Mouse (Mus musculus) liver, embryonic 11.5 days (tissue): ENCODE measurements at regions not wholly inside any gene's neighbourhood (a gene's known extent, or its start where the extent isn't known, plus 50 kb on each side); places are given as distances from the start of the nearest gene placed in this dataset.

Experiments
- ATAC-seq: fragments of 200-750 bp; cut with Nextera tagmentation; replicated peaks from 2 replicates; pipeline ENCODE4 v1.8.0; 2017; ENCODE audit warnings: moderate number of reproducible peaks, mild to moderate bottlenecking, moderate TSS enrichment, moderate library complexity; ENCODE audit not compliant: low FRiP score
- DNase-seq: peaks from one replicate; pipeline ENCODE4 v3.0.0-alpha.2; 2017; ENCODE audit warnings: low spot score
- H3K27ac ChIP-seq: fragments of 300-500 bp; sonication (generic); 2 replicates; pipeline ENCODE4 v1.5.1; 2014; ENCODE audit warnings: mild to moderate bottlenecking, low read depth, low read length, control low read depth
- H3K27me3 ChIP-seq: fragments of 300-500 bp; sonication (generic); replicated peaks from 2 replicates; pipeline ENCODE4 v1.6.1; 2014; ENCODE audit warnings: low read length, mixed read lengths; ENCODE audit not compliant: control insufficient read depth, insufficient read depth
- H3K36me3 ChIP-seq: fragments of 300-500 bp; sonication (generic); 2 replicates; pipeline ENCODE4 v1.6.1; 2014; ENCODE audit warnings: mild to moderate bottlenecking, low read length, moderate library complexity, mixed read lengths; ENCODE audit not compliant: control insufficient read depth, insufficient read depth
- H3K4me1 ChIP-seq: fragments of 300-500 bp; sonication (generic); replicated peaks from 2 replicates; pipeline ENCODE4 v1.6.1; 2014; ENCODE audit warnings: low read length, mixed read lengths; ENCODE audit not compliant: control insufficient read depth, insufficient read depth
- H3K4me2 ChIP-seq: fragments of 300-500 bp; sonication (generic); 2 replicates; pipeline ENCODE4 v1.6.1; 2014; ENCODE audit warnings: mild to moderate bottlenecking, control low read depth, moderate library complexity
- H3K4me3 ChIP-seq: fragments of 300-500 bp; sonication (generic); 2 replicates; pipeline ENCODE4 v1.5.1; 2014; ENCODE audit warnings: low read depth, low read length, control low read depth
- H3K9ac ChIP-seq: fragments of 300-500 bp; sonication (generic); 2 replicates; pipeline ENCODE4 v1.6.1; 2014; ENCODE audit warnings: low read depth, low read length, control low read depth
- H3K9me3 ChIP-seq: fragments of 300-500 bp; sonication (generic); 2 replicates; pipeline ENCODE4 v1.6.1; 2016; ENCODE audit warnings: low read length, inconsistent platforms, mixed read lengths; ENCODE audit not compliant: control insufficient read depth
- WGBS: fragments of 180-500 bp; shearing (Covaris S2); extraction: QIAGEN DNeasy Blood & Tissue Kit; methylation state at CpG from one replicate; pipeline ENCODE4 v1.1.7; 2014; 5-methylcytosine and 5-hydroxymethylcytosine counted together

- H3K27me3 ChIP-seq = no peaks in the 10 kb centered on the region
- H3K36me3 ChIP-seq = no peaks in the 10 kb centered on the region
- H3K4me2 ChIP-seq = no peak overlapping the region
- WGBS = 91% methylated on average over 8 of the region's 8 CpGs
- DNase-seq (no peak), ATAC-seq (no peak)
- H3K4me3 ChIP-seq = no peak overlapping the region
- no peak overlapping the region for H3K27ac ChIP-seq
- no peaks in the 10 kb centered on the region for H3K9me3 ChIP-seq
- H3K4me1 ChIP-seq = no peaks in the 10 kb centered on the region
- H3K9ac ChIP-seq = no peak overlapping the region
Measured at GRCm38 (mm10) chr3:144378524-144379225, 173.7 kb upstream of the Lmo4 start.

GRCm38 (mm10) chr3:144377626-144378523 is 172.9 kb upstream of the Lmo4 start:
- H3K27me3 ChIP-seq = no peaks in the 10 kb centered on the region
- no peak overlapping the region for H3K27ac ChIP-seq
- no peaks in the 10 kb centered on the region for H3K4me1 ChIP-seq
- H3K9me3 ChIP-seq = no peaks in the 10 kb centered on the region
- WGBS = 71% methylated on average over 18 of the region's 18 CpGs
- H3K36me3 ChIP-seq = no peaks in the 10 kb centered on the region
- no peak overlapping the region for H3K9ac ChIP-seq
- DNase-seq (no peak), ATAC-seq (no peak)
- no peak overlapping the region for H3K4me3 ChIP-seq
- H3K4me2 ChIP-seq = no peak overlapping the region

GRCm38 (mm10) chr3:144376463-144377402 is 171.7 kb upstream of the Lmo4 start:
- H3K36me3 ChIP-seq = no peaks in the 10 kb centered on the region
- WGBS = 78% methylated on average over 15 of the region's 15 CpGs
- no peak for ATAC-seq

GRCm38 (mm10) chr3:144375725-144376412 is 170.8 kb upstream of the Lmo4 start:
- no peak for DNase-seq
- Histone ChIP-seq H3K27me3 (no peaks in the 10 kb centered on the region), H3K9ac (no peak overlapping the region), H3K9me3 (no peaks in the 10 kb centered on the region), H3K4me3 (no peak overlapping the region), H3K4me2 (no peak overlapping the region), H3K4me1 (no peaks in the 10 kb centered on the region), H3K36me3 (no peaks in the 10 kb centered on the region), H3K27ac (no peak overlapping the region)
- ATAC-seq = no peak
- 60% methylated on average over 12 of the region's 12 CpGs for WGBS

More at GRCm38 (mm10) chr3:144376463-144377402, 171.7 kb upstream of the Lmo4 start:
- no peak for DNase-seq
- no peak overlapping the region for H3K9ac ChIP-seq
- no peak overlapping the region for H3K4me3 ChIP-seq
- H3K27me3 ChIP-seq = no peaks in the 10 kb centered on the region
- no peak overlapping the region for H3K27ac ChIP-seq
- no peaks in the 10 kb centered on the region for H3K9me3 ChIP-seq
- no peaks in the 10 kb centered on the region for H3K4me1 ChIP-seq
- H3K4me2 ChIP-seq = no peak overlapping the region

GRCm38 (mm10) chr3:144368300-144368699 is 163.3 kb upstream of the Lmo4 start:
- H3K36me3 ChIP-seq = no peaks in the 10 kb centered on the region
- H3K4me2 ChIP-seq = no peak overlapping the region
- WGBS = 54% methylated on average over 4 of the region's 4 CpGs
- no peak for ATAC-seq
- H3K27ac ChIP-seq = no peak overlapping the region
- no peak for DNase-seq
- H3K4me3 ChIP-seq = no peak overlapping the region
- no peaks in the 10 kb centered on the region for H3K9me3 ChIP-seq
- H3K9ac ChIP-seq = no peak overlapping the region
- H3K4me1 ChIP-seq = no peaks in the 10 kb centered on the region
- H3K27me3 ChIP-seq = no peaks in the 10 kb centered on the region

- WGBS = 39% methylated on average over 7 of the region's 7 CpGs
- H3K9ac ChIP-seq = no peak overlapping the region
Measured at GRCm38 (mm10) chr3:144367766-144368116, 162.7 kb upstream of the Lmo4 start.

GRCm38 (mm10) chr3:144366976-144367765 is 162.2 kb upstream of the Lmo4 start:
- Histone ChIP-seq H3K27ac (no peak overlapping the region), H3K36me3 (no peaks in the 10 kb centered on the region), H3K27me3 (no peaks in the 10 kb centered on the region), H3K4me1 (no peaks in the 10 kb centered on the region), H3K9me3 (no peaks in the 10 kb centered on the region), H3K4me2 (peak overlapping the region; percentile 31), H3K9ac (no peak overlapping the region), H3K4me3 (no peak overlapping the region; the same call in 1 of the 2 replicates)
- 47% methylated on average over 22 of the region's 22 CpGs for WGBS
- ATAC-seq (no peak), DNase-seq (no peak)

More at GRCm38 (mm10) chr3:144367766-144368116, 162.7 kb upstream of the Lmo4 start:
- Histone ChIP-seq H3K4me1 (no peaks in the 10 kb centered on the region), H3K9me3 (no peaks in the 10 kb centered on the region), H3K27ac (no peak overlapping the region), H3K27me3 (no peaks in the 10 kb centered on the region), H3K4me2 (peak overlapping the region; percentile 31), H3K36me3 (no peaks in the 10 kb centered on the region), H3K4me3 (no peak overlapping the region)
- DNase-seq (no peak), ATAC-seq (no peak)
